Mouse (Mus musculus) heart, embryonic 10.5 days (tissue): ENCODE results near the gene Lurap1. TPM values are rescaled to one million over a fixed set of nuclear protein-coding genes. Genes with fewer than 3 reads are reported as not detected.

Source experiments
- DNase-seq: peaks from one replicate; pipeline ENCODE4 v3.0.0-alpha.2; 2017; ENCODE audit warnings: low spot score
- H3K27ac ChIP-seq: fragments of 300-500 bp; sonication (generic); 2 replicates; pipeline ENCODE4 v1.5.1; 2016; ENCODE audit warnings: mild to moderate bottlenecking
- H3K27me3 ChIP-seq: fragments of 300-500 bp; sonication (generic); 2 replicates; pipeline ENCODE4 v1.6.1; 2016; ENCODE audit warnings: mild to moderate bottlenecking; ENCODE audit not compliant: poor library complexity, insufficient read depth, severe bottlenecking
- H3K36me3 ChIP-seq: fragments of 300-500 bp; sonication (generic); 2 replicates; pipeline ENCODE4 v1.6.1; 2016; ENCODE audit warnings: mild to moderate bottlenecking, moderate library complexity
- H3K4me1 ChIP-seq: fragments of 300-500 bp; sonication (generic); 2 replicates; pipeline ENCODE4 v1.6.1; 2016; ENCODE audit warnings: mild to moderate bottlenecking
- H3K4me3 ChIP-seq: fragments of 300-500 bp; sonication (generic); 2 replicates; pipeline ENCODE4 v1.5.1; 2016; ENCODE audit warnings: mild to moderate bottlenecking, moderate library complexity
- H3K9me3 ChIP-seq: fragments of 300-500 bp; sonication (generic); 2 replicates; pipeline ENCODE4 v1.6.1; 2016; ENCODE audit warnings: mild to moderate bottlenecking, moderate library complexity
- WGBS: fragments of 180-500 bp; shearing (Covaris S2); methylation state at CpG from one replicate; pipeline ENCODE4 v1.1.7; 2016; 5-methylcytosine and 5-hydroxymethylcytosine counted together
- polyA plus RNA-seq: library from polyadenylated mRNA; unstranded; fragments of >200 nt; fragmentation: Nextera tagmentation; extraction: Ambion mirVana; gene quantifications from 2 replicates; pipeline ENCODE4 v1.2.1, GENCODE M21; 2016

The Lurap1 gene
- polyA plus RNA-seq, 1 experiment from 2014 or later: 1.4 TPM

- Histone ChIP-seq H3K36me3 (no peaks in the 10 kb centered on the region), H3K4me1 (peaks cover 46% of the 10 kb centered on the region), H3K9me3 (no peaks in the 10 kb centered on the region), H3K27me3 (no peaks in the 10 kb centered on the region), H3K4me3 (no peak overlapping the region), H3K27ac (peak overlapping the region; percentile 87)
- 87% methylated on average over 4 of the region's 4 CpGs for WGBS
- DNase-seq: no peak
Observed at GRCm38 (mm10) chr4:116173752-116174151, 22.6 kb upstream of the Lurap1 start.

DNA sequence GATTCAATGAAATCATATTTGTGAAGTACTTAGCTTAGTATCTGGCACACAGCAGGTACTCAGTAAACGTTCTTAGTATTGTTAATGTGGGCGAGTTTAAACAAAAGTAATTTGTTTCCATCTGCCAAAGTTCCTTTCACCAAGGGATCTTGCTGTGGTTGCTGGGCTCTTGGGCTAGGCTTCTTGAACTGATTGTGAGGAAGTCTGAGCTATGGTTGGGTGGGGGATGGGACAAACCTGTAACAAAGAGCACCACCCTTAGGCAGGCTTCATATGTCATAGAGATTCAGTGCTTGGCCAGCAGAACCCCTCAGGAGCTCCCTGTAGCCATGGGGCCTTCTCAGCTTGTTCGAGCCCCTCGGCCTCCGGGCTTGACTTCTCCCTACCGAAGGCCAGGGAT is 21.9 kb upstream of the Lurap1 start, which contains the start of the genes 1700042G07Rik and Gm49337:
Gene 1700042G07Rik (plus strand): TSS at position 301 of the 400 bp plus-strand sequence.
Gene Gm49337 (plus strand): TSS at position 313 of the 400 bp plus-strand sequence.
- H3K27me3 ChIP-seq: no peaks in the 10 kb centered on the region
- no peaks in the 10 kb centered on the region for H3K36me3 ChIP-seq
- peak within 1 kb of the TSS; percentile 87 for H3K27ac ChIP-seq
- no peaks in the 10 kb centered on the region for H3K9me3 ChIP-seq
- DNase-seq: no peak
- no peak within 1 kb of the TSS for H3K4me3 ChIP-seq
- WGBS: 87% methylated on average over 6 of the region's 6 CpGs
- H3K4me1 ChIP-seq: peaks cover 46% of the 10 kb centered on the region

- H3K4me3 ChIP-seq: no peak overlapping the region
- 63% methylated on average over 3 of the region's 3 CpGs for WGBS
- DNase-seq: no peak
- no peak overlapping the region for H3K27ac ChIP-seq
- no peaks in the 10 kb centered on the region for H3K27me3 ChIP-seq
- H3K4me1 ChIP-seq: peaks cover 11% of the 10 kb centered on the region
- H3K9me3 ChIP-seq: no peaks in the 10 kb centered on the region
- no peaks in the 10 kb centered on the region for H3K36me3 ChIP-seq
Observed at GRCm38 (mm10) chr4:116169353-116169672, 18.2 kb upstream of the Lurap1 start.

GRCm38 (mm10) chr4:116168617-116169352 is 17.6 kb upstream of the Lurap1 start:
- Histone ChIP-seq H3K27ac (no peak overlapping the region), H3K9me3 (no peaks in the 10 kb centered on the region), H3K4me1 (peaks cover 6% of the 10 kb centered on the region), H3K4me3 (no peak overlapping the region), H3K27me3 (no peaks in the 10 kb centered on the region), H3K36me3 (no peaks in the 10 kb centered on the region)
- DNase-seq: no peak
- WGBS: 71% methylated on average over 7 of the region's 8 CpGs

- 28% methylated on average over 7 of the region's 7 CpGs for WGBS
Observed at GRCm38 (mm10) chr4:116167404-116167803, 16.3 kb upstream of the Lurap1 start, which contains the start of gene Tspan1. Tspan1 (minus strand) TSS chr4:116167601.

GRCm38 (mm10) chr4:116165708-116166407 is 14.7 kb upstream of the Lurap1 start:
- WGBS: 69% methylated on average over 8 of the region's 8 CpGs
- H3K4me3 ChIP-seq: no peak overlapping the region
- no peaks in the 10 kb centered on the region for H3K27me3 ChIP-seq
- H3K9me3 ChIP-seq: no peaks in the 10 kb centered on the region
- H3K4me1 ChIP-seq: peaks cover 1% of the 10 kb centered on the region
- DNase-seq: no peak
- H3K36me3 ChIP-seq: peaks cover 5% of the 10 kb centered on the region; the same call in 1 of the 2 replicates
- H3K27ac ChIP-seq: no peak overlapping the region

More at GRCm38 (mm10) chr4:116167404-116167803, 16.3 kb upstream of the Lurap1 start, which contains the start of gene Tspan1:
- no peaks in the 10 kb centered on the region for H3K36me3 ChIP-seq
- no peak for DNase-seq
- no peak within 1 kb of the TSS for H3K4me3 ChIP-seq
- H3K9me3 ChIP-seq: no peaks in the 10 kb centered on the region
- no peak within 1 kb of the TSS for H3K27ac ChIP-seq
- no peaks in the 10 kb centered on the region; the same call in none of the 2 replicates for H3K4me1 ChIP-seq
- no peaks in the 10 kb centered on the region for H3K27me3 ChIP-seq

DNA sequence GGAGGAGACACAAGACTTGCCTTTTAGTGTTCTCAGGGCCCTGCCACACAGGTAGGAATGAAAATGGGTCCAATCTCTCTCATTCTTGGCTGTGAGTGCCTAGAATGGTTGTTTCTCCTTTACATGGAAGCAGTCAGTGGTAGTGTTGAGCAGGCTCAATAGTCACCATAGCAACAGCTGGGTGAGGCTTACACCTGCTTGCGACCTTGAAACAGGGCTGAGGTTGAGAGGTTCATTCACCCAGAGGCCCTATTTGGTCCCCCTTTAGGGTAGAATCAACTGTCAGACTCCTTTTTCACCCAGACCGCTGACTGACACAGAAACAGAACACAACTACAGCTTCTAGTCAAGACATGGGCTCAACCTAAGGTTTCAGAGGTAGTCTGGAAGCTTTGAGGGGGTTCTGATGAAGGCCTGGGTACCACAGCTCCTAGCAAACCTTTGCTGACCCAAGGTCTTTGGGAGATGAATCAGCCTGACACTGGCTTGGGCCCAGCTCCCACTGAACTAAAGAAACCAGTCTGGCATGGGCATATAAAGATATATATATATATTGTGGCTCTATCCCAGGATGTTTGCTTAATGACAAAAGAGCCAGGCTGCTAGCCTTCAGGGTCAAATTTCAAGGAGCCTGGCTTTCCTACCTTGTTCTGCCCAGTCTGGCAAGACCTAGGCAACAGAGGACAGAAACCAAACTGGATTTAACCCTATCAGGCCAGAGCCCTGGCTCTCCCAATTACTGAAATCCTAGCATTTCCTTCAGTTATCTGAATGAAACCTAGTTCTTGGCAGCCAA is 13.8 kb upstream of the Lurap1 start:
- Histone ChIP-seq H3K9me3 (no peaks in the 10 kb centered on the region), H3K27ac (no peak overlapping the region), H3K27me3 (no peaks in the 10 kb centered on the region), H3K36me3 (peaks cover 14% of the 10 kb centered on the region), H3K4me1 (peaks cover 10% of the 10 kb centered on the region), H3K4me3 (no peak overlapping the region)
- no peak for DNase-seq
- WGBS: 59% methylated on average over 2 of the region's 2 CpGs

GRCm38 (mm10) chr4:116162142-116162541 is 11.0 kb upstream of the Lurap1 start:
- H3K36me3 ChIP-seq: peaks cover 42% of the 10 kb centered on the region
- H3K27ac ChIP-seq: no peak overlapping the region
- peaks cover 10% of the 10 kb centered on the region for H3K4me1 ChIP-seq
- H3K27me3 ChIP-seq: no peaks in the 10 kb centered on the region
- H3K4me3 ChIP-seq: no peak overlapping the region
- no peaks in the 10 kb centered on the region for H3K9me3 ChIP-seq
- DNase-seq: no peak
- WGBS: 77% methylated on average over 4 of the region's 4 CpGs

DNA sequence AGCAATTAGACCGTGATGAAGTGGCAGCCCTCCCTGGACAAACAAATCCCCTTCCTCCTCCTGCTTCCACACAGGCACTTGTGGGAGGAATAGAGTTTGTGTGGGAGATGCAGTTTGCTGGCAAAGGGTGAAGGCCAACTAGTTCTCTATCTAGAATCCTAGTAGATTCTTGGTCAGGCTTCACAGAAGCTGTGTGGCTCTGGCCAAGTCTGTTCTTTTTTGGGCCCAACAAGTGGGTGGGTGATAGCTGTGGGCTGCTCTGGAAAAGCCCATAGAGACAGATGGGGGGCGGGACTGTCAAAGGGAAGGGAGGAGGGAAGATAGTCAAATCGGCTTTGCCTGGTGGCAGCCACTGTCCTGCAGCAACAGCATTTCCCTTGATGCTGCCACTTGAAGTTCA is 9.6 kb upstream of the Lurap1 start:
- WGBS: 67% methylated on average over 3 of the region's 3 CpGs
- peaks cover 55% of the 10 kb centered on the region for H3K36me3 ChIP-seq
- peaks cover 10% of the 10 kb centered on the region for H3K4me1 ChIP-seq
- no peak overlapping the region for H3K4me3 ChIP-seq
- no peak overlapping the region for H3K27ac ChIP-seq
- no peak for DNase-seq
- no peaks in the 10 kb centered on the region for H3K9me3 ChIP-seq
- no peaks in the 10 kb centered on the region for H3K27me3 ChIP-seq

DNA sequence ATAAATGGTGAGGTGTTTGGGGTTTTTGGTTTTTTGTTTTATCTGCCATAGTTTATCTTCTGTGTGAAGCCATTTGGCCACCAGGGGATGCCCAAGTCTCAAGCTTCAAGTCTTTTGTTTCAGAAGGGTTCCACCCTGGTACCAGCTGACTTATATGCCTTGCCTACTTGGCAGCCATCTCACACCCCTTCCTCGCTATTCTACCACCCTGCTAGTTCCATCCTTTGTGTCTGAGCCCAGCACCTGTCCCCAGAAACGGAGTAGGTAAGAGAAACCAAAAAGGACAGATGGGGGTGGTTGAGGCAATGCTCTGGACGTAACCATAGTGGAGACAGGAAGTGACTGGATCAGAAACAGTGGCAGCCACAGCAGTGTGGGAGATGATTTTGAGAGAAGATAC is 8.8 kb upstream of the Lurap1 start:
- Histone ChIP-seq H3K4me3 (no peak overlapping the region), H3K4me1 (peaks cover 10% of the 10 kb centered on the region), H3K27me3 (no peaks in the 10 kb centered on the region), H3K9me3 (no peaks in the 10 kb centered on the region), H3K27ac (0 out of 2 replicates have a peak overlapping the region, but pooled peaks have one; percentile 23), H3K36me3 (peaks cover 64% of the 10 kb centered on the region)
- no peak for DNase-seq
- WGBS: 61% methylated on average over 3 of the region's 3 CpGs

DNA sequence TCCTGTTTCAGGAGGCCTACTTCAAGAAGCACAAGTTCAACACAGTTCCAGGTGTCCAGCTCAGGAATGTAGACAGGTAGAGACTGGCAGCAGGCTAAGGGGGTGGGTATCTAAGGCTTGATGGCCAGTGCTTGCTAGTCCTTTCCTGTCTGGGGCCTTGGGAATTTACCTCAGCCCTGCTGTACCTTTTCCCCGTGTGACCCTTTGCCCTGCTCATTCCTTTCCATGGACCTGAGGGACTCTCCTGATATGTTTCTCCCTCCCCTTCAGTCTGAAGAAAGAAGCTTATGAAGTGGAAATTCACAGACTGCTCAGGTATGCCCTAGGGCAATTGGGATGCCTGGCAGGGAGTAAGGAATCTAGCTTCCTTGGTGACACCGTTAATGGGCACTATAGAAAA is 6.7 kb upstream of the Lurap1 start:
- 93% methylated on average over 2 of the region's 2 CpGs for WGBS
- Histone ChIP-seq H3K9me3 (no peaks in the 10 kb centered on the region), H3K27me3 (no peaks in the 10 kb centered on the region), H3K27ac (no peak overlapping the region), H3K4me1 (peaks cover 10% of the 10 kb centered on the region; the same call in 1 of the 2 replicates), H3K4me3 (no peak overlapping the region), H3K36me3 (peaks cover 84% of the 10 kb centered on the region)
- DNase-seq: no peak

DNA sequence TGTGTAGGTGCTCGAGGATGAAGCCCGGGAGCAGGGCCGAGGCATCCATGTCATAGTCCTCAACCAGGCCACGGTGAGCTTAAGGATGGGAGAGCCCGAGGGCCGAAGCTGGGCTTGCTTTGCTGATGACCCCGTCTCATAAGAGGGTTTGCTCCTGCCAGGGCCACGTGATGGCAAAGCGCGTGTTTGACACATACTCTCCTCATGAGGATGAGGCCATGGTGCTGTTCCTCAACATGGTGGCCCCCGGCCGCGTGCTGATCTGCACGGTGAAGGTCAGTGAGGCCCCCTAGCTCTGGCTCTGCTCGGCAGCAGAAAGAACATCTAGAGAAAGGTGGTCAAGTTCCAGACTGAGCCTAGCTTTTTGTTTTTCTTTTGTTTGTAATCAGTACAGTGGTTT is 1.6 kb upstream of the Lurap1 start:
- H3K27me3 ChIP-seq: no peaks in the 10 kb centered on the region
- 93% methylated on average over 15 of the region's 15 CpGs for WGBS
- H3K27ac ChIP-seq: no peak overlapping the region
- H3K4me1 ChIP-seq: peaks cover 17% of the 10 kb centered on the region
- H3K36me3 ChIP-seq: peaks cover 61% of the 10 kb centered on the region
- no peak for DNase-seq
- H3K9me3 ChIP-seq: no peaks in the 10 kb centered on the region
- H3K4me3 ChIP-seq: no peak overlapping the region

- Histone ChIP-seq H3K27me3 (no peaks in the 10 kb centered on the region), H3K4me3 (peak overlapping the region; percentile 88), H3K36me3 (peaks cover 42% of the 10 kb centered on the region), H3K27ac (peak overlapping the region; percentile 97), H3K9me3 (no peaks in the 10 kb centered on the region), H3K4me1 (peaks cover 17% of the 10 kb centered on the region)
- no peak for DNase-seq
- 15% methylated on average over 4 of the region's 4 CpGs for WGBS
Observed at GRCm38 (mm10) chr4:116150862-116151221, 296 bp downstream of the Lurap1 start.
